In the genomic region with DNA sequence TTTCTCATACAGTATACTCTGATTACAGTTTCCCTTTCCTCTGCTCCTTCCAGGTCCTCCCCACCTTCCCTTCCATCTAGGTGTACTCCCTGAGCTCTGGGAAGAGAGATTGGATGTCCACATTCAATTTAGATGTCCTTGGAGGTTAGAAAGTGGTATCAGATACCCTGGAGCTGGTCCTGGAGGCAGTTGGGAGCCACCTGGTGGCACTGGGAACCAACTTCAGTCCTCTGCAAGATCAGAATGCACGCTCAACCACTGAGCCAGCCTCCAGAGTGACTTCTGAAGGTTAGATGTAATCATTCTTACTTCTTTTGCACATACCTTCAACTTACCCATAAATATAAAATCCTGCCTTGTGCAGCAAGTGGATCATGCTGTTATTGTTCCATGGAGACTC, we compare ENCODE assay signal across 9 mouse cellular contexts.
DNase-seq lines count a peak whose midpoint lies in the region; ATAC-seq and TF ChIP-seq lines count a peak whose summit lies in the region.
"Had no signal": no experiment of that assay in that cellular context is flagged by ENCODE, and none has a peak within 500 bp of the region (broad histone marks: within the 10 kb centered on the region; RNA-seq: fewer than 3 reads in every experiment).

No protein-coding gene starts in this region.

- H3K27me3 ChIP-seq in hindbrain, embryonic 16.5 days (replicated peaks; ENCODE audit: control insufficient read depth, insufficient read depth, low read length) = no peaks in the 10 kb centered on the region
- no peaks in the 10 kb centered on the region for H3K27me3 ChIP-seq in hindbrain, embryonic 14.5 days (ENCODE audit: control insufficient read depth, insufficient read depth, low read length)
- H3K27me3 ChIP-seq in kidney, postnatal 0 days (ENCODE audit: insufficient read depth, low read length) = no peaks in the 10 kb centered on the region

- no peak overlapping the region for H3K9ac ChIP-seq in hindbrain, embryonic 16.5 days (ENCODE audit: low read depth, low read length)
- H3K9ac ChIP-seq in hindbrain, embryonic 14.5 days = no peak overlapping the region
- no peak overlapping the region for H3K9ac ChIP-seq in kidney, postnatal 0 days (ENCODE audit: low read depth, low read length)

- no peak overlapping the region for H3K27ac ChIP-seq in hindbrain, embryonic 16.5 days (ENCODE audit: low read depth, low read length)
- H3K27ac ChIP-seq in hindbrain, embryonic 14.5 days = no peak overlapping the region
- H3K27ac ChIP-seq in kidney, postnatal 0 days = no peak overlapping the region

- H3K4me1 ChIP-seq in hindbrain, embryonic 16.5 days (ENCODE audit: control insufficient read depth, insufficient read depth, low read depth, low read length) = no peaks in the 10 kb centered on the region
- H3K4me1 ChIP-seq in hindbrain, embryonic 14.5 days (replicated peaks; ENCODE audit: control insufficient read depth, insufficient read depth, low read length) = no peaks in the 10 kb centered on the region
- H3K4me1 ChIP-seq in kidney, postnatal 0 days (replicated peaks; ENCODE audit: insufficient read depth, low read length) = no peaks in the 10 kb centered on the region

- peak; percentile 16 for DNase-seq in CD4-positive, CD25-positive, alpha-beta regulatory T cell, adult 2 months (ENCODE audit: low read depth, low spot score)
- no peak for DNase-seq in hindbrain, embryonic 14.5 days (ENCODE audit: low spot score)
- DNase-seq in 3T3-L1 (ENCODE audit: low read depth, low spot score) = peak; percentile 24
- DNase-seq in kidney, postnatal 0 days (ENCODE audit: low spot score) = peak; percentile 40
- no peak for DNase-seq in urinary bladder, postnatal 25 days (ENCODE audit: low spot score)
- no peak for DNase-seq in ovary, postnatal 14 days (ENCODE audit: low spot score)
- DNase-seq: gastrocnemius, postnatal 10 days had no signal

- 71% methylated on average over 1 of the region's 1 CpGs for WGBS in hindbrain, embryonic 16.5 days
- WGBS in hindbrain, embryonic 14.5 days = 78% methylated on average over 1 of the region's 1 CpGs
- 50% methylated on average over 1 of the region's 1 CpGs for WGBS in kidney, postnatal 0 days

- no peaks in the 10 kb centered on the region for H3K9me3 ChIP-seq in hindbrain, embryonic 16.5 days (ENCODE audit: control insufficient read depth, low read length)
- H3K9me3 ChIP-seq in hindbrain, embryonic 14.5 days (ENCODE audit: control insufficient read depth, low read length) = no peaks in the 10 kb centered on the region
- H3K9me3 ChIP-seq in kidney, postnatal 0 days (replicated peaks; ENCODE audit: low read length) = no peaks in the 10 kb centered on the region

- no peak overlapping the region for H3K4me2 ChIP-seq in hindbrain, embryonic 16.5 days (ENCODE audit: low read length)
- H3K4me2 ChIP-seq in hindbrain, embryonic 14.5 days (replicated peaks) = no peak overlapping the region
- H3K4me2 ChIP-seq in kidney, postnatal 0 days (ENCODE audit: low read length) = no peak overlapping the region

- no peak for ATAC-seq in CD4-positive, CD25-positive, alpha-beta regulatory T cell, adult 4 months
- ATAC-seq in hindbrain, embryonic 16.5 days = 0 out of 2 replicates have a peak, but pooled peaks have one; percentile 34
- ATAC-seq in hindbrain, embryonic 14.5 days (ENCODE audit: low FRiP score) = no peak
- ATAC-seq in kidney, postnatal 0 days (replicated peaks; ENCODE audit: low FRiP score, low read depth) = peak; percentile 59; the same call in 1 of the 2 replicates

- peak; percentile 68 for TF ChIP-seq CTCF in kidney, postnatal 0 days (IDR thresholded peaks at IDR 0.05; ENCODE audit: low read depth)

- no peak overlapping the region for H3K4me3 ChIP-seq in hindbrain, embryonic 16.5 days (ENCODE audit: low read length)
- H3K4me3 ChIP-seq in hindbrain, embryonic 14.5 days (replicated peaks; ENCODE audit: low read length) = no peak overlapping the region
- H3K4me3 ChIP-seq in kidney, postnatal 0 days (replicated peaks; ENCODE audit: low read depth, low read length) = no peak overlapping the region

- no peaks in the 10 kb centered on the region for H3K36me3 ChIP-seq in hindbrain, embryonic 16.5 days (ENCODE audit: control insufficient read depth, insufficient read depth, low read length)
- no peaks in the 10 kb centered on the region for H3K36me3 ChIP-seq in hindbrain, embryonic 14.5 days (replicated peaks; ENCODE audit: control insufficient read depth, insufficient read depth)
- H3K36me3 ChIP-seq in kidney, postnatal 0 days (ENCODE audit: insufficient read depth, low read length) = no peaks in the 10 kb centered on the region

Comparison
In these comparisons a context has a peak if more than half of its experiments do, and no peak if none do; other contexts are left out.
1. ATAC-seq: peak in hindbrain, embryonic 16.5 days (single experiment) and kidney, postnatal 0 days (single experiment); none in CD4-positive, CD25-positive, alpha-beta regulatory T cell, adult 4 months (single experiment) and hindbrain, embryonic 14.5 days (single experiment).
2. DNase-seq: peak in CD4-positive, CD25-positive, alpha-beta regulatory T cell, adult 2 months (single experiment), 3T3-L1 (single experiment) and kidney, postnatal 0 days (single experiment); none in hindbrain, embryonic 14.5 days (single experiment), urinary bladder, postnatal 25 days (single experiment) and ovary, postnatal 14 days (single experiment).